Mouse (Mus musculus) MEL-GATA-1-ER (cell line): ENCODE results near the gene Slc44a3.
A peak's percentile ranks its signal among the peaks of the same experiment; 100 is the strongest.

Source experiments
- DNase-seq: peaks from one replicate; pipeline ENCODE4 v3.0.0-alpha.2; 2012; ENCODE audit warnings: low read depth; ENCODE audit errors: extremely low read depth

Slc44a3 gene

DNA sequence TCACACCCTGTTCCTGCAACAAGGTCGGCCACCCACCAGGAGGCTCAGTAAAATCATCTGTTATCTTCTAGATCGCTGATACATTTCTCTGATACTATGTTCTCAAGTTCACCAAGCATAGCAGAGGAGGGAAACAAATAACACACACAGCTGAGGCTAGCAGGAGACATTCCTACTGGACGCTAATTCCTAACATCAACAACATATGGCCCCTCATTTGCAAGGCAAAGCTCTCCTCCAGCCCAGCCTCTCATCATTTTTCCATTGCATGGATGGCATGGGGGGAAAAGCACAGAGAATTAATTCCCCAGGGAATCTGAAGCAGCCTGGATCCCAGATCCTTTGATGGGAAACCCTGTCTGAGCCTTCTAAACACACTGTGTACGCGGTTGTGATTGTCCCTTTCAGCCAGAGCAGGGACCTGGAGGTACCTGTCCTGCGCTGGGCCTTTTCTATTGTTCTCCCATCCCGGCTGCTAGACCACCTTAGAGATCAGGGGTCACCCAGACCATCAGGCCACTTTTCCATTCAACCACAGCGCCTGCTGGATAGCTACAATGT, 27.2 kb downstream of the Slc44a3 start:
- DNase-seq, result no peak

- DNase-seq, result no peak
Observed at GRCm38 (mm10) chr3:121500734-121501133, 31.5 kb downstream of the Slc44a3 start.

DNA sequence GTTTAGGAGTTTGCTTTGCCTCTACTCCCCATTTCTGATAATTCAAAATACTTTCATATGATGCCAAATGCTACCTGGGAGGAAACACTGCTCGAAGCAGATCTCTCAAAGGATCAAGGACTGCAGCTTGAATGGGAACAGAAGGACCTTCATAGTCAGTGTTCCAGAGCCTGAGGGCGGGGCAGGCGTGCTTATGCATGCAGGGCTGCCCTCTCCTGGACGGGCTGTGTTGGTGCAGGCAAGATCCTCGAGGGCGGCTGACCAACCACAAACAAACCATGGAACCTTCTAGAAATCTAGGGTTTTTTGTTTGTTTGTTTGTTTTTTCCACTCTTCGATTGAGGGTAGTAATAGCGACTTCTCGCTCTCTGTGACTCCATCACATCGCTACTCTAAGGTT, 32.0 kb downstream of the Slc44a3 start:
- DNase-seq, result no peak

DNA sequence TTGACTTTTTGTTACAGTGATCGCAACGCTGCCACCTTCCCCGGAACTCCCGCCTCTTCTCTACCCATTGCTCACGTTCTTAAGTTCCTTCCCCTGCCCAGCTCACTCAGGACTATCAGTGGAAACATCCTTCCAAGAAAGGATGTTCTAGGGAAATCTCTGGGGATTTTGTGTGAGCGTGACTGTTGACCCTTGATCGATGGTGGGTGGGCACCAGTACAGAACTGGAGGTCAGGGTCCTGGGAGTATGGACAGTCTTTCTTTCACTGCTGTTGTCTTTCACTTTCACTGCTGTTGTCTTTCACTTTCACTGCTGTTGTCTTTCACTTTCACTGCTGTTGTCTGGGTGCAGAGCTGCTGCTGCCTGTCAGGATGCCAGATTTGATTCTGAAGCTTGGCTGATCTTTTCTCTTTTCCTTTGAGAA, 38.2 kb downstream of the Slc44a3 start:
- DNase-seq, result no peak

- no peak for DNase-seq
Observed at GRCm38 (mm10) chr3:121492026-121492425, 40.2 kb downstream of the Slc44a3 start.

DNA sequence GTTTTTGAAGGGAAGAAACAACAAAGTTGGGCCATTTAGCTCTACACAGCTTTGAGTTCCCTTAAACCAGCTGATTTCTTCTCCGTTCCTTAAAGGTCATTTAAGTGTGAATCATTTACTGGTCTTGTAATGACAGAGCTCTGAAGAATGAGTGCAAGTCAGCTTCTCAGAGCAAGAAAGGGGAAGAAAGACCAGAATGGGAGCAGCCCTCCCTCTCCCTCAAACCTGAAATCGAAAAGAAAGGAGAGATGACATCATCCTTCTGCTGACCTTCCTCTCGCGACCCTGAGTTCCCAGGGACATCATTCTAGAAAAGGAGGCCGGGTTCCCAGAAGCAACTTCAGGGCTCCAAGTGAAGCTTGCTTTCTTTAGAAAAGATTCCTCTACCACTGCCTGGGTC, 41.3 kb downstream of the Slc44a3 start:
- DNase-seq, result no peak

- no peak for DNase-seq
Observed at GRCm38 (mm10) chr3:121489462-121490118, 42.6 kb downstream of the Slc44a3 start.

DNA sequence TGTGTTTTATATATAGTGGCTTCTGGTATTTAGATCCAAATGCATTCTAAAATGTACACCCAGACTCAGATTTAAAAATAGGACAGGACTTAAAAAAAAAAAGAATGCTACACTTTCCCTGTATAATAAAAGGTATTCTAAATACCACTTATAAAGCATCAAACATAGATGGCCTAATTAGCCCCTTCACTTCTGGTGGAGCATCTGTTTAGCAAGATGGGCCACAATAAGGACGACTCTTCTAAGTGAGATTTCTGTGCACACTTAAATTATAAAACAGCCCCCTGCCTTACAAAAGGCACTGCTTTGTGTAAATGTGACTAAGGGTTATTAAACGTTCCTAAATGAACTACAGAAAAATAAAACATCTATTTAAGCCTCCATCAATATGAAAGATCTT, 47.0 kb downstream of the Slc44a3 start:
- no peak for DNase-seq

DNA sequence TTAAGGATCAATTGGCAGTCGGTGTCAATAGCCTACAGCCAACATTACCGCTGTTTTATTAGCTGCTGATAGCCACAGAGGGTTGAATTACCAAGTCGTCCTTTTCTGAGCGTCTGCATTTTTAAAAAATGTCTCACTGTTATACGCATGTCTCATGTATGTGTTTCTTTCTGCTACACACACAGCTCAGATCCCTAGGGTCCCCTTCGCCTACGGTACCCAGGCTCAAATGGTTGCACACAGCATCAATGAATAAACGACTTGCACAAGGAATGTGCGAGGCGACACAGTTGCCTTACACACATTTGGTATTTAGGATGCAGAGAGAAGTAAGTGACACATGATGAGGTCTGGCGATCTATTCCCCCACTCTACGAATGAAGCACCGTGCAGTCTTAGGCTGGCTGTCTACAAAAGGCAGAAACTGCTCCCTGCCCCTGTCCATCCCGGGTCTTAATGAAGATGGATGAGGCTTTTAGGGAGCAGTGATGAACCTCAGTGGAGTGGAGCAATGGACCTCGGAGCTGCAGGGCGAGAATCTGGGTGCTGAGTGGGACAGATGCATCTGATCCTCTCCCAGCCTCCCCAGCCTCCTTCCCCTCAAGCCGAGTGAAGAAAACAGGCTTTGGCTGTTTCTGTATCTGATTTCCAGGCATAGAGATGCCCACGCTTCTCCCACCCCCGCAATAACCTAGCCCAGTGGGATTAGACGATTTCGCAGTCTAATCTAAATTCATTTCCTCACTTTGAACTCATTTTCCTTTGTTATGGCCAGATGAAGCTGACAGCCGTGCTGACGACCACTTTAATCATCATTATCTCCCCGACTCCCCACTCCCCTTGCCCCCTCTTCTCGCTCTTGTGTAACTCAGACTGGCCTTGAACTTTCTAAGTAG, 48.7 kb downstream of the Slc44a3 start:
- no peak for DNase-seq

DNA sequence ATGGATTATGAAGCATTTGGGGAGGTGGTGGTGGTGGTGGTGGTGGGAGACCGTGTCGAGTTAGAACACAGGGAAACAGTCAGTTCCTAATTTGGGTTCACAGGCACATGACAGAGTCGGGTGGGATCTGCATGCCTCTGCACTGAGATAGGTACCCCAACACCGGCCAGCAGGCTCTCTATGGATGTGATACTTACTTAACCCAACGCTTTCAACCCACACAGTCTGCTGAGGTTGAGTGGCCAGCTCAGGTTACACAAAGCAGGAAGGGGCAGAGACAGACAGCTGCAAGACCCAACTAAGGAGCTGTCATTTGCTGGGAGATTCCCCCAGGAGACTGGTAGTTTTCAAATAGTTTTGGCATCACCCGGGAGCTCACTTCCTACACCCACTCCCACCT, 50.6 kb downstream of the Slc44a3 start:
- no peak for DNase-seq

GRCm38 (mm10) chr3:121480961-121481436, 51.2 kb downstream of the Slc44a3 start:
- DNase-seq, result no peak

GRCm38 (mm10) chr3:121480030-121480960, 51.9 kb downstream of the Slc44a3 start:
- DNase-seq, result no peak

DNA sequence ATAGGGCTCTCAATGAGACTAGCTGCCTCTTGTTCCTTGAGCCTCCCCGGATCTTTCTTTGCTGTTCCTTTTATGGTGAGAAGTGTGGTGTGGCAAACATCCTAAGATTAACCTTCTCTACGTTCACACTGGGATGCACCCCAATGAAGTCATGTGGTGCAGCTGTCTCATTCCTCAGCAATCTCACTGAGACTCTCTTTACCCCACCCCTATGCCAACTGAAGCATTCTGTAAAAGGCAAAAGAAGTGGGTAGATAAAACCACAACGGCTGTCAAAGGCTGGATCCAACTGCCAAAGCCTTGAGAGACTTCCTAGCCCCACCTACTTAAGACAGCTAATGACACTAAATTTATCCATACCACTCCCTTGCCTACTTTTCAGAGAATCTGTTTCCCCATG, 57.5 kb downstream of the Slc44a3 start:
- DNase-seq, result peak; percentile 71

- no peak for DNase-seq
Observed at GRCm38 (mm10) chr3:121471703-121472102, 60.5 kb downstream of the Slc44a3 start.

DNA sequence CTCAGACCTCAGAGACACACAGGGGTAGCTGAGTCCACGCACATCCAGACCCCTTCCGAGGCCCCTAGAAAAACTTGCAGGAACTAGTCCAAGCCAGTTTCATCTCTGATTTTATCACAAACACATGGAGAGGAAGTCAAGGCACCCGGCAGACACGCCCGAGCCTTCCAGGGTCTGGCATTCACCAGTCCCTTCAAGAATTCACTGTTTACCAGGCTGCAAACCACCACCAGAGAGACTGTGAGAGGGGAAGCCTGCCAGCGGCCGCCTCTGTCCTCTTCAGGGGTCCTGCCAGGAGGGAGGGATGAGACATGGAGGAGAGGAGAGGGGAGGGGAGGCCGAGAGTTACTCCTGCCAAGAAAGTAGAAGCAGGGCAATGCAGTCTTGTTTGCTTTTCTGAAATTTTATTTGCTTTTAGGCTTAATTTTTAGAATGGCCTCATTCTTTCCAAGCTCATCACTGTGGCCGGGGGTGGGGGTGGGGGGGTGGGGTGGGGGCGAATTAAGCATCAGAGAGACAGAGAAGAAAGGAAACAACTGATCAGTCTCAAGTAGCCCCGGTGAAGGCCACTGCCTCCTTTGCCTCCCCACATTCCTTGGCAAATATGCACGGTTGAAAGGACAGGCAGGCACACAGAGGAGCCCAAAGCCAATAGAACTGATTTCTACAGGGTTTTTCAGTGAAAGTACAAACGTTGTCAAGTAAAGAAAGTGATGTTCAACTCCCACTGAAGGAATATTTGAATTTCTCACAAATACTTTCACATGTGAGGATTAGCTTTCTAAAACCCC, 62.8 kb downstream of the Slc44a3 start:
- DNase-seq, result no peak

DNA sequence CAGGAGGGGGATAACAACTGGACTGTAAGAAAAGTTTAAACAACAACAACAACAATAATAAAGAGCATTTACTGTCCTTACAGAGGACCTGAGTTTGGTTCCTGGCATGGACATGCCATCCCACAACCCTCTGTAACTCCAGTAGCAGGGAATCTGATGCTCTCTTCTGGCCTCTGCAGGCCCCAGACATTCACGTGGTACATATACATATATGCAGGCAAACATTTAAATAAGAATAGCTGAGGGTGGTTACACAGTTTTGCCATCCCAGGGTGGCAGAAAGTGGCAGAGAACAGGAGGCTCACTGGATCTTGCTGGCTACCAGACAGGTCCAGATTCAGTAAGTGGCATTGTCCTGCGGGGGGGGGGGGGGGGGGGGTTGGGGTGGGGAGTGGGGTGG, 64.1 kb downstream of the Slc44a3 start:
- DNase-seq, result no peak

GRCm38 (mm10) chr3:121467094-121467552, 65.1 kb downstream of the Slc44a3 start:
- no peak for DNase-seq

DNA sequence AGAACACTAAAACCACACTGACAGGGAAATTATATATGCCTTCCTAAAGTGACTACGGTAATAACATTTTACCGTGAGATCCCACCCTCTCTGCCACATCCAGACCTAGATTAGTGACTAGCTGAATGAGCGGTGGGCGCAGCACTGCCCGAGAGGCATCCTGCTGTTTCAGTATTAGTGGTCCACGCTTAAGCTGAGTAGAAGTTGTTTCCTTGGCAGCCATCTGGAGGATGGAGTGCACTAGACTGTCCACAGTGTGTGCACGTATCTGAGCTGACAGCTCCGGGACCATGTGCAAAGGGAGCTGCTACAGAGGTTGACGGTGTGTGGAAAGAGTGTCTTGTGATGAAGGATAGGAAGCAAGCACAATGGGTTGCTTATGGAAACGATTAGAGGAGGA, 66.4 kb downstream of the Slc44a3 start:
- DNase-seq, result no peak

DNA sequence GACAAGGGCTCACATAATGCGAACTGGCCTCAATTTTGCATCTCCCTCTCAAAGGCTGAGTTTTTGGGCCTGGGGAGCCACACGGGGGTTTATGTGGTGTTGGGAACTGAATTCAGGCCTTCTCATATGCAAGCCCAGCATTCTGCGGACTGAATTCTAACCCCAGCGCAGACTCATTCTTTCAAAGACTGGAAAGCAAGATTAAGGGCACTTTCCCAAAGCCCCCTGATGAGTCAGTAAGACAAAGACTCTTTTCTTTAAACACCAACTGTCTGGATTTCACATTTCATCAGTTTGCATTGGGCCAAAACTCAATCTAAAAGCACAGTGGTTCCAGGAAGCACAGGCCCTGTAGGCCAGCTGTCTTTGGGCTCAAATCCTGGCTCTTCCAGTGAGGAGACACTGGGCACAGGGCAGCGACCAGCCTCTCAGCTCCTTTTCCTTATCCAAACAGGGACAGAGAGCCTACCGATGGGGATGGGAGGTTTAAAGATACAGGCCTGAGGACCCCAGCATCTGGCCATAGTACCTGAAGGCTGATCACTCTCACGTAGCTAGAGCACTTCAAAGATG, 67.4 kb downstream of the Slc44a3 start:
- no peak for DNase-seq

DNA sequence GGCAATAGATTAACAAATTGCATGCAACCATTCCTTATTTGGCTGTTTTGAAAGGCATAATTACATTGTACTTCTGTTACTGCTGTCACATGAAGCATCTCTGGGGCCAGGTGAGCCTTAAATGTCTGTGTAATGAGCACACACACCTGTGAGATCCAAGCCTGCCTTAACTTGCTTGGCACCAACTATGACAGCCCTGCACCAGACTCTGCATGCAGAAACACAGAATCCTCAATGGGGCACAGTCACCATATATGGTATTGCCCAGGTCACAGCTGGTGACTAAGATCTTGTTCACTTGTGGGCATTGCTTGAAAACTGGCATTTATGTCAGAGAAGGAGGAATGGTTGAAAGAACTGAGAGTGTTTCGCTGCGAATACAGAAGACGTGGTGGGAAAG, 69.4 kb downstream of the Slc44a3 start:
- no peak for DNase-seq
